Mouse (Mus musculus) liver, adult (tissue): Measurements from ENCODE around the gene Fmod.

Experiments used
- GATA4 ChIP-seq: IDR thresholded peaks from 2 replicates; pipeline ENCODE4 v1.6.1; 2014; ENCODE audit warnings: mild to moderate bottlenecking, low read length; ENCODE audit not compliant: insufficient replicate concordance

The Fmod gene

GRCm38 (mm10) chr1:134095033-134095612, 58.1 kb downstream of the Fmod start:
- TF ChIP-seq GATA4, result no peak

DNA sequence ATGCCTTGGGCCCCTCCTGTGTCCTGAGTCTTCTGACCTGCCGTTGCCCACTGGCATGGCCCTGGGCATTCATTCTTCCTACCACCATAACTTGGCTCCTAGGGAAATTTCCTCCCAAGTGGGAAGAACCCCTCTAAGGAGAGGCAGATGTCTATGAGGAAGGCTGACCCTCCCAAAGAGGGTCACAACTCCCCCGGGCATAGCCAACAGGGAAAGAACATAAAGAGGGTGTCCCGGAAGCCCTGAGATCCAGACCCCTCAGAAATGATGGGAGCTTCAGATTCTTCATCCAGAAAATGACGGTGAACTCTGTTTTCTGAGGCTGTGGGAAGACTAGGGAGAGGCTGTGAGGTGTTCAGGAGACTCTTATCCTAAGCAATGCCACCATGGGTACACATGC, 58.7 kb downstream of the Fmod start:
- TF ChIP-seq GATA4, result no peak

DNA sequence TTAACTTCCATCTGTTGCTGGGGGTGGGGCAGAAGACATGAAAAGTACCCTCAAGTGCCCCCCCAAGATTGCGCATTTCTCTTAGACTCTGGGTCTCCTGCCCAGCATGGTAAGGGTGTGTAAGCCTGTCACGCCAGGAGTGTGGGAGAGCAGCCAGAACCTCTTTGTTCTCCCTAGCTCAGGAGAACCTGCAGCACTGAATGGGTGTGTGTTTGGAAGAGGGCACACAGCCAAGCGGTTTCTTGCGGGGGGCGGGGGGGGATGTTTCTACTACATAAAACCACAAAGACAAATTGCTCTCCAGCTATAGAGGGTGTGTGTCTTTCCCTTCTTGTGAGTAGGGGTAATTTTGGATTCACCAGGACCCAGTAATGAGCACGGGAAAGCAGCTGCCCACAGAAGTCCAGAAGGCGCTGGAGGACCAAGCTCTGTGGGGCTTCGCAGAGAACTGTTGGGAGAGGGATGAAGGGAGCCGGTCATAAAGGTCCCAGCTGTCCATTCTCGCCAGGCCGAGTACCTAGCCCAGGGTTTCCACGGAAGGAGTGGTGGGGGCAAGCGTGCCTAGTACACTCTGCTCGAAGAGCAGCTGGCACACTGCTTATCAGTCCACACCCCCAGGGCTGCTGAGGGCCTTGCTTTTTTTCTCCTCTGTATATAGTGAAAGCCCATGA, 59.3 kb downstream of the Fmod start:
- no peak for TF ChIP-seq GATA4

DNA sequence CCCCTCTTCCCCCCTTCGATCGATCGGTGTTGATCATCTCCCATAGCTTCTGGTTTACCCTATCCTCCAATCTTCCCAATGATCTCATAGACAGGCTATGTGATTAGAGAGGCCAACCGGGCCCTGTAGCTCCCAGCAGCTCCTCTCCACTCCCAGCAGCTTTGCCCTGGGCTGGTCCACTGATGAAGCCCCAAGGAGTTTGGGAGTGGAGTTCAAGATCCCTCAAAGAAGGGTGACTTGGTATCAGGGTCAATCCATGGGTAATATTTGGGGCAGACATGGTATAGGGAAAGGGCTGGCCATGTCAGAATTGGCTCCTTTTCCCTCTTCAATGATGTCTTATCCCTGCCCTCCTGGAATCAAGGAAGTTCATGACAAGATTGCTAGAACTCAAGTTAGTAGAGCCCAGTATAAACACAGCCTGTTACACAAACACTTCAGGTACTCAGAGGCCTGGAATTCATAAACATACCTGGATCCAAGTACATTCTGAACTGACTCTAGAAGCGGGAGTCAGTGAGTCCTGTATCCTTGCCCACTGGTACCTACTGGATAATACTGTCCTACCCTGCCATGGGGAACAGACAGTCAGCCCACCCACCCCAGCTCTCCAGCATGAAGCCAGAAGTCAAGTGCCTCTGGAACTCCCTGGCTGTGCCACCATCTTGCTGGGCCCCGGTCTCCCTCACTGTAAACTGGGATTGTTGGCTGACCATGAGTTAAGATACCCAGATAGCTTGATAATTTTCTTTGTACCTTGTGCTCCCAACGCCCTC, 60.2 kb downstream of the Fmod start:
- TF ChIP-seq GATA4, result no peak
